ENCODE assay signal across 8 mouse cellular contexts in genomic region chr17:5890429-5890828, GRCm38 (mm10). TPM values are rescaled to one million over a fixed set of nuclear protein-coding genes. Genes with fewer than 3 reads are reported as not detected.
DNase-seq lines count a peak whose midpoint lies in the region; ATAC-seq and TF ChIP-seq lines count a peak whose summit lies in the region.

No protein-coding gene starts in this region.

- DNase-seq in kidney, adult 11 months, result peak; percentile 72
- peak; percentile 93 for DNase-seq in adrenal gland, postnatal 25 days
- DNase-seq in embryonic facial prominence, embryonic 11.5 days (ENCODE audit: low spot score), result peak; percentile 75
- peak; percentile 54 for DNase-seq in heart, postnatal 25 days (ENCODE audit: low spot score)
- DNase-seq in left cerebral cortex, postnatal 25 days (ENCODE audit: low spot score in 2 of 2), result peak; percentile 67 to 70

- no peak for TF ChIP-seq POLR2A in testis, adult 2 months (IDR thresholded peaks at IDR 0.05; ENCODE audit: control insufficient read depth, low read depth, low read length)

- H3K4me3 ChIP-seq in kidney, embryonic 16.5 days (ENCODE audit: low read length), result no peak overlapping the region
- no peak overlapping the region for H3K4me3 ChIP-seq in embryonic facial prominence, embryonic 11.5 days (ENCODE audit: low read depth, low read length)
- H3K4me3 ChIP-seq in testis, adult 2 months (ENCODE audit: control insufficient read depth, low read depth, low read length), result no peak overlapping the region

- ATAC-seq in kidney, embryonic 16.5 days (ENCODE audit: low FRiP score, low TSS enrichment), result no peak
- no peak for ATAC-seq in embryonic facial prominence, embryonic 11.5 days (replicated peaks; ENCODE audit: insufficient number of reproducible peaks, low FRiP score, low TSS enrichment, low read depth)
- ATAC-seq in monocyte, adult 5-6 weeks (replicated peaks; ENCODE audit: insufficient number of reproducible peaks, low FRiP score, low TSS enrichment, poor library complexity, severe bottlenecking), result peak; percentile 60; the same call in 1 of the 2 replicates

- 48% methylated on average over 8 of the region's 8 CpGs for WGBS in kidney, embryonic 16.5 days
- 49% methylated on average over 8 of the region's 8 CpGs for WGBS in embryonic facial prominence, embryonic 11.5 days

- H3K36me3 ChIP-seq in kidney, embryonic 16.5 days (ENCODE audit: insufficient read depth, low read length), result peaks cover 13% of the 10 kb centered on the region
- no peaks in the 10 kb centered on the region for H3K36me3 ChIP-seq in embryonic facial prominence, embryonic 11.5 days (replicated peaks; ENCODE audit: control insufficient read depth, insufficient read depth, low read depth, low read length)
- H3K36me3 ChIP-seq in testis, adult 2 months (ENCODE audit: control insufficient read depth, insufficient read depth, low read length), result no peaks in the 10 kb centered on the region; the same call in 1 of the 2 replicates

- intact Hi-C loops in heart, postnatal 25 days (cut with DNase I), result loop anchor here (1.0 to 10.0 kb wide), 3 partner anchors 94 to 456 kb away; no protein-coding TSS in a partner anchor
- intact Hi-C loops in left cerebral cortex, postnatal 25 days (cut with DNase I), result loop anchor here (1.0 kb wide), 1 partner anchor 94 kb away; no protein-coding TSS in a partner anchor

- no peak overlapping the region for H3K4me2 ChIP-seq in kidney, embryonic 16.5 days (replicated peaks; ENCODE audit: low read depth, low read length)
- no peak overlapping the region for H3K4me2 ChIP-seq in embryonic facial prominence, embryonic 11.5 days (ENCODE audit: low read depth, low read length)

- no peak overlapping the region for H3K27ac ChIP-seq in kidney, embryonic 16.5 days (ENCODE audit: low read length)
- H3K27ac ChIP-seq in embryonic facial prominence, embryonic 11.5 days (replicated peaks; ENCODE audit: low read depth, low read length), result no peak overlapping the region
- no peak overlapping the region for H3K27ac ChIP-seq in testis, adult 2 months (ENCODE audit: control insufficient read depth, insufficient read depth, low read depth, low read length)

- H3K4me1 ChIP-seq in kidney, embryonic 16.5 days (ENCODE audit: insufficient read depth, low read length), result peaks cover 40% of the 10 kb centered on the region
- H3K4me1 ChIP-seq in embryonic facial prominence, embryonic 11.5 days (ENCODE audit: control insufficient read depth, insufficient read depth, low read length), result peaks cover 2% of the 10 kb centered on the region; the same call in 1 of the 2 replicates
- no peaks in the 10 kb centered on the region for H3K4me1 ChIP-seq in testis, adult 2 months (ENCODE audit: control insufficient read depth, insufficient read depth, low read length)

- H3K27me3 ChIP-seq in kidney, embryonic 16.5 days (ENCODE audit: insufficient read depth, low read length), result no peaks in the 10 kb centered on the region
- no peaks in the 10 kb centered on the region for H3K27me3 ChIP-seq in embryonic facial prominence, embryonic 11.5 days (ENCODE audit: control insufficient read depth, insufficient read depth, low read length)
- no peaks in the 10 kb centered on the region for H3K27me3 ChIP-seq in testis, adult 2 months (ENCODE audit: control insufficient read depth, insufficient read depth, low read length)

- no peaks in the 10 kb centered on the region for H3K9me3 ChIP-seq in kidney, embryonic 16.5 days (ENCODE audit: low read length)
- no peaks in the 10 kb centered on the region for H3K9me3 ChIP-seq in embryonic facial prominence, embryonic 11.5 days (replicated peaks; ENCODE audit: control insufficient read depth, low read length)

- no peak overlapping the region for H3K9ac ChIP-seq in kidney, embryonic 16.5 days (replicated peaks; ENCODE audit: low read length)
- H3K9ac ChIP-seq in embryonic facial prominence, embryonic 11.5 days (replicated peaks; ENCODE audit: low read length), result no peak overlapping the region

- peak; percentile 90 for TF ChIP-seq CTCF in testis, adult 2 months (IDR thresholded peaks at IDR 0.05; ENCODE audit: control insufficient read depth, insufficient read depth, insufficient replicate concordance, low read depth, low read length)

RNA-seq across cellular contexts. Expression of gene Snx9, which starts 49.3 kb away (rescaled TPM):
- polyA plus RNA-seq in kidney, embryonic 16.5 days (2015; fragmentation: Nextera tagmentation; extraction: Ambion mirVana), result 31.9 and 34.0 TPM in 2 replicates
- total RNA-seq in adrenal gland, postnatal 25 days (2021), result 48.2 and 51.3 TPM in 2 replicates
- polyA plus RNA-seq in embryonic facial prominence, embryonic 11.5 days (2014; fragmentation: Nextera tagmentation; extraction: Ambion mirVana), result 30.4 and 31.2 TPM in 2 replicates
- 10 to 100 TPM; 30.9 to 33.2 TPM for total RNA-seq in heart, postnatal 25 days (2021)
- 10 to 100 TPM; 13.1 to 13.2 TPM for total RNA-seq in left cerebral cortex, postnatal 25 days (2021)
- total RNA-seq in monocyte, adult 5-6 weeks (2017), result 15.8 to 19.0 TPM (median 18.0 TPM) in 3 replicates
- polyA plus RNA-seq in testis, adult 2 months (2012; rRNA removed), result 7.1 and 7.9 TPM in 2 replicates

RNA-seq across cellular contexts. Expression of gene Synj2, which starts 50.7 kb away (rescaled TPM):
- polyA plus RNA-seq in kidney, embryonic 16.5 days (2015; fragmentation: Nextera tagmentation; extraction: Ambion mirVana), result 4.0 and 4.3 TPM in 2 replicates
- total RNA-seq in adrenal gland, postnatal 25 days (2021), result 11.4 and 11.9 TPM in 2 replicates
- 1.9 and 2.0 TPM in 2 replicates for polyA plus RNA-seq in embryonic facial prominence, embryonic 11.5 days (2014; fragmentation: Nextera tagmentation; extraction: Ambion mirVana)
- 10 to 100 TPM; 41.6 to 48.5 TPM for total RNA-seq in heart, postnatal 25 days (2021)
- total RNA-seq in left cerebral cortex, postnatal 25 days (2021), result 100 to 1,000 TPM in 1 of 2 experiments, 10 to 100 TPM in 1; 84.0 to 123 TPM
- 0.29 to 4.9 TPM (median 1.4 TPM) in 3 replicates for total RNA-seq in monocyte, adult 5-6 weeks (2017)
- polyA plus RNA-seq in testis, adult 2 months (2012; rRNA removed), result 29.1 and 32.9 TPM in 2 replicates
